Mouse (Mus musculus) forebrain, embryonic 16.5 days (tissue): Measurements from ENCODE around the gene Samd14. TPM values are rescaled to one million over a fixed set of nuclear protein-coding genes. Genes with fewer than 3 reads are reported as not detected.

ENCODE experiments used
- ATAC-seq: fragments of 200-750 bp; cut with Nextera tagmentation; 2 replicates; pipeline ENCODE4 v1.8.0; 2017; ENCODE audit warnings: mild to moderate bottlenecking, moderate library complexity
- H3K27ac ChIP-seq: fragments of 300-500 bp; sonication (generic); 2 replicates; pipeline ENCODE4 v1.5.1; 2014; ENCODE audit warnings: low read length, control low read depth
- H3K27me3 ChIP-seq: fragments of 300-500 bp; sonication (generic); replicated peaks from 2 replicates; pipeline ENCODE4 v1.6.1; 2014; ENCODE audit warnings: low read length; ENCODE audit not compliant: control insufficient read depth, insufficient read depth
- H3K36me3 ChIP-seq: fragments of 300-500 bp; sonication (generic); 2 replicates; pipeline ENCODE4 v1.6.1; 2014; ENCODE audit not compliant: control insufficient read depth, insufficient read depth
- H3K4me1 ChIP-seq: fragments of 300-500 bp; sonication (generic); replicated peaks from 2 replicates; pipeline ENCODE4 v1.6.1; 2014; ENCODE audit warnings: low read length; ENCODE audit not compliant: control insufficient read depth, insufficient read depth
- H3K4me2 ChIP-seq: fragments of 300-500 bp; sonication (generic); 2 replicates; pipeline ENCODE4 v1.6.1; 2014; ENCODE audit warnings: mild to moderate bottlenecking, low read length, control low read depth
- H3K4me3 ChIP-seq: fragments of 300-500 bp; sonication (generic); replicated peaks from 2 replicates; pipeline ENCODE4 v1.5.1; 2014; ENCODE audit warnings: mild to moderate bottlenecking, low read length, control low read depth
- H3K9ac ChIP-seq: fragments of 300-500 bp; sonication (generic); replicated peaks from 2 replicates; pipeline ENCODE4 v1.6.1; 2014; ENCODE audit warnings: low read depth, low read length, control low read depth
- H3K9me3 ChIP-seq: fragments of 300-500 bp; sonication (generic); 2 replicates; pipeline ENCODE4 v1.6.1; 2016; ENCODE audit warnings: low read length; ENCODE audit not compliant: control insufficient read depth
- WGBS: fragments of 180-500 bp; shearing (Covaris S2); extraction: QIAGEN DNeasy Blood & Tissue Kit; methylation state at CpG from one replicate; pipeline ENCODE4 v1.1.7; 2014; 5-methylcytosine and 5-hydroxymethylcytosine counted together
- polyA plus RNA-seq: library from polyadenylated mRNA; unstranded; fragments of >200 nt; fragmentation: Nextera tagmentation; extraction: Ambion mirVana; gene quantifications from 2 replicates; pipeline ENCODE4 v1.2.1, GENCODE M21; 2015

Gene Samd14
- polyA plus RNA-seq, 1 experiment from 2014 or later: 134 TPM

DNA sequence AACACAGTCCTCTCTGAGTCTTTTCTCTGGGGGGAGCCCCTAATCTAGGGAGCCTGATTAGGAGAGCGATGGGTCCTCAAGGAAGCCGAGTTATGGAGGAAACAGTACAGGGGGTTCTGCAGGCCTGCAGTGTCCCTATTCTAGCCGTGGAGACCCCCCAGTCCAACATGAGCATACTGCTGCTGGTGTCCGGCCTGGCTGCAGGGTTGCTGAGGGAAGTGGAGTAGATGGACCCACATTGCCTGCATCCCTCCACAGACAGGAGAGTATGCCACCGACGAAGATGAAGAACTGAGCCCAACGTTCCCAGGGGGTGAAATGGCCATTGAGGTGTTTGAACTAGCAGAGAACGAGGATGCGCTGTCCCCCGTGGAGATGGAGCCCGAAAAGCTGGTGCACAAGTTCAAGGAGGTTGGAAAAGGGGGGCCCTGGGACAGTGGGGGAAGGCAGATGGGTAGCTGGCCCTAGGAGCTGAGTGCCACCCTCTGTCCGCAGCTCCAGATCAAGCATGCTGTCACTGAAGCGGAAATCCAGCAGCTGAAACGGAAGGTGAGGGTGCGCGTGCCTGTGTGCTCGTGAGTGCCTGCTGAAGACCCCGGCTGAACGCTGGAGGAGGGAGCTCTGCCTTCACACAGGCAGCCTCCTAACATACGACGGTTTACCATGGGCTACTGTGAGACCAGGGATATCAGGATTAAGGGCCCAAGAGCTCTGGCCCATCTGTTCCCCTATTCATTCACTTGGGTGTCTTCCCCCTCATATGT lies 7.9 kb upstream of the Samd14 start:
- Histone ChIP-seq H3K4me1 (peaks cover 37% of the 10 kb centered on the region), H3K27ac (no peak overlapping the region), H3K4me2 (no peak overlapping the region), H3K4me3 (no peak overlapping the region), H3K9ac (no peak overlapping the region), H3K9me3 (no peaks in the 10 kb centered on the region), H3K27me3 (no peaks in the 10 kb centered on the region), H3K36me3 (peaks cover 30% of the 10 kb centered on the region)
- WGBS: 86% methylated on average over 21 of the region's 21 CpGs
- ATAC-seq: no peak

DNA sequence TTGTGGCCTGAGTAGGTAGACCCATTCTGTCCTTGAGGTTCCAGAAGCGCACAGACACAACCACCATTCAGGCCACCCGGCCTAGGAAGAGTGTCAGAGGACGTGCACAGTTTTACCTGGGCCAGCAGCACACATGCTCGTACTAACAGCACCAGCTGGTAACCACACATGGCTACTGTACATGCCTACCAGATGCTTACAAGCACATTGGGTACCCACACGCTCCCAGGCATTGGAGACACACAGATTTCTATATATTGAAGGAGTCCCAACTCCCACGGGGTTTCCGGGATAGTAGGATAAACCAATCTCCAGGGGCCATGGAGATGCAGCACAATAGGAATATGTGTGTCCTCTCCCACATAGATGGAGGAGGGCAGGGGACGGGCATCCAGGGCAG lies 7.0 kb upstream of the Samd14 start:
- WGBS: 90% methylated on average over 8 of the region's 8 CpGs
- ATAC-seq: no peak
- Histone ChIP-seq H3K4me2 (no peak overlapping the region), H3K4me1 (peaks cover 41% of the 10 kb centered on the region), H3K9ac (no peak overlapping the region), H3K36me3 (peaks cover 25% of the 10 kb centered on the region), H3K27ac (no peak overlapping the region), H3K27me3 (no peaks in the 10 kb centered on the region), H3K9me3 (no peaks in the 10 kb centered on the region), H3K4me3 (no peak overlapping the region)

DNA sequence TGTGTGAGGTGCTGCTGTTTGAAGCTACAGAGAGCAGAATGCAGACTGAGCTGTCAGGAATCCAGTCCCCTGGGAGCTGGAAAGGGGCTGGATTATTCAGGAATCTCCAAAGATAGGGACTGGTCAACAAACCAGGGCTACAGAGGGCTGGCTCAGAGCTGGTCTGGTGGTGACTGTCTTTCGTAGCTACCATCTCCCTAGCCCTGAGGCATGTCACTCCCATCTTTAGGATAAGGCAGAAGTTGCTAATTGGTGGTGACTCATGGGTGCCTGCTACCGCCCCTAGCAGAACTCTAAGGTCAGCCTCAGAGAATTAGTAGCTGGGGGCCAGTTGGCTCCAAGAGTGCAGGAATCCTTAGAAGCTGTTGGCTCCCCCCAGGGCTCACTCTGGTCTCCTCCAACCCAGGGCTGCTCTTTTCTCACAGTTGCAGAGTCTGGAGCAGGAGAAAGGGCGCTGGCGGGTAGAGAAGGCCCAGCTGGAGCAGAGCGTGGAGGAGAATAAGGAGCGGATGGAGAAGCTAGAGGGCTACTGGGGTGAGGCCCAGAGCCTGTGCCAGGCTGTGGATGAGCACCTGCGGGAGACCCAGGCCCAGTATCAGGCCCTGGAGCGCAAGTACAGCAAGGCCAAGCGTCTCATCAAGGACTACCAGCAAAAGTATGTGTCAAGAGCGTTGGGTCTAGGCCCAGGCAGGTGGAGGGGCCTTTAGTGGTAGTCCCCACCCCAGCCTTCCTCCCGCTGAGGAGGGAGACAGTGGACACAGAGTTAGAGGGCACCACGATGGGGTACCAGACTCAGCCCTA lies 5.3 kb upstream of the Samd14 start:
- H3K36me3 ChIP-seq: peaks cover 23% of the 10 kb centered on the region
- H3K4me3 ChIP-seq: no peak overlapping the region
- H3K27me3 ChIP-seq: no peaks in the 10 kb centered on the region
- no peaks in the 10 kb centered on the region for H3K9me3 ChIP-seq
- WGBS: 84% methylated on average over 12 of the region's 12 CpGs
- no peak for ATAC-seq
- peaks cover 45% of the 10 kb centered on the region for H3K4me1 ChIP-seq
- H3K27ac ChIP-seq: peak overlapping the region; percentile 17; the same call in 1 of the 2 replicates
- H3K9ac ChIP-seq: no peak overlapping the region
- H3K4me2 ChIP-seq: no peak overlapping the region

DNA sequence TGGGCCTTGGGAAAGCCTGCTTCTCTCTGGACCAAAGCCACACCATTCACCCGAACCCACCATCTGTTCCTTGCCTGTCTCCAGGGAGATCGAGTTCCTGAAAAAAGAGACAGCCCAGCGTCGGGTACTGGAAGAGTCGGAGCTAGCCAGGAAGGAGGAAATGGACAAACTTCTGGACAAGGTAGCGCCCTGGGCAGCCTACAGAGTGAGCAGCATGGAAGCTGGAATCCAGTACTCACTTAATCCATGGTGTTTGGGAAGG lies 4.8 kb upstream of the Samd14 start:
- no peak for ATAC-seq
- H3K36me3 ChIP-seq: peaks cover 23% of the 10 kb centered on the region
- H3K4me2 ChIP-seq: no peak overlapping the region
- H3K9me3 ChIP-seq: no peaks in the 10 kb centered on the region
- peaks cover 45% of the 10 kb centered on the region for H3K4me1 ChIP-seq
- no peak overlapping the region for H3K9ac ChIP-seq
- H3K27me3 ChIP-seq: no peaks in the 10 kb centered on the region
- WGBS: 40% methylated on average over 6 of the region's 6 CpGs
- peak overlapping the region; percentile 17 for H3K27ac ChIP-seq
- H3K4me3 ChIP-seq: no peak overlapping the region

DNA sequence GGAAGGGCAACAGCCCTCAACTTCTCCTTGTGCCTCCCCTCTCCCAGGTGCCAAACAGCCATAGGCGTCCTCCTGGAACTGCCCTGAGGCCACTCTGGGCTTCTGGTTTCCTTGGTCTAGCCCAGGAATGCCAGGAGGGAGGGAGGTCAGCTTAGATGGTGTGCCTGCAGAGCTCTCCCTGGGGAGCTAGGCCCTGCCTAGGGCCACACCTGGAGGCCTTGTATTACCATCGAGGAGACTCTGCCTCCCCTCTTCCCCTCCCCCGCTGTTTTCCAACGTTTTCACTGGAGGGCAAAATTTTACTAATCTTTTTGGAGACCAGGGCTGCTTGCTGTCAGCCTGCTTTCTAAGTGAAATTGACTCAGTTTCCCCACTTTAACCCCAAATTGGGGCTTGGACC lies 3.6 kb upstream of the Samd14 start:
- Histone ChIP-seq H3K4me2 (peak overlapping the region; percentile 74), H3K4me3 (peak overlapping the region; percentile 44; the same call in 1 of the 2 replicates), H3K9ac (peak overlapping the region; percentile 52; the same call in 1 of the 2 replicates), H3K4me1 (peaks cover 41% of the 10 kb centered on the region), H3K9me3 (no peaks in the 10 kb centered on the region), H3K27ac (peak overlapping the region; percentile 69), H3K27me3 (no peaks in the 10 kb centered on the region), H3K36me3 (peaks cover 18% of the 10 kb centered on the region)
- no peak for ATAC-seq
- 30% methylated on average over 4 of the region's 4 CpGs for WGBS

DNA sequence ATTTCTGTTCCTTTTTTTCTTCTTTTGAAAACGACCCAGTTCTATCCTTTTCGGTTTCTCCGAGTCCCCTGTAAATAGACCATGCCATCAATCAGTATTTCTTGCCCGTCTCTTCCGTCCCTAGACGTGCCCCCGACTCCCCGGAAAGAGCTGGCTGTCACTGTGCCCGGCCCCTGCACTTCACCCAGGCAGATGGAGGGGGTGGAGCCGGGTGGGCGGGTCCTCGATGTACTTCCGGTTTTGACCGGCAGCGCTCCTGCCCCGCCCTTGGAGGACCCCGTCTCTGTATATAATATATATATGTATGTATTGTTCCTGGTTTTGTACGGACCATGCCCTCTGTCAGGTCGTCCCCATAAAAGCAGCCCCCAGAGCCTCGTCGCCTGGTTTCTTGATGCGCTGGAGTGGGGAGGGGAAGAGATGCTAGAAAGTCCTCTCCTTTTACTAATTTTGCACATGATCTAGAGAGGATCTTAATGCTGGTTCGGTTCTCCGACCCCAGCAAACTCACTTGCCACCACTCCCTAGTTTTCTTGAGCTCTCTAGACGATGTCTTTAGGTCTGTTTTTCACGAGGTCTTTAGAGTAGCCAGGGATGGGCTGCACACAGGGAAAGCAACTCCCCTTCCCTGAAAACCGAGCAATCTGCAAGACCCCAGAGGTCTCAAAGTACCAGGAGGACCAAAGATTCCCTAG lies 3.0 kb upstream of the Samd14 start:
- H3K27ac ChIP-seq: peak overlapping the region; percentile 69
- 2% methylated on average over 27 of the region's 27 CpGs for WGBS
- H3K9ac ChIP-seq: peak overlapping the region; percentile 52
- no peaks in the 10 kb centered on the region for H3K9me3 ChIP-seq
- ATAC-seq: peak; percentile 50
- no peaks in the 10 kb centered on the region for H3K27me3 ChIP-seq
- peaks cover 14% of the 10 kb centered on the region for H3K36me3 ChIP-seq
- peak overlapping the region; percentile 44 for H3K4me3 ChIP-seq
- peaks cover 44% of the 10 kb centered on the region for H3K4me1 ChIP-seq
- peak overlapping the region; percentile 74 for H3K4me2 ChIP-seq

DNA sequence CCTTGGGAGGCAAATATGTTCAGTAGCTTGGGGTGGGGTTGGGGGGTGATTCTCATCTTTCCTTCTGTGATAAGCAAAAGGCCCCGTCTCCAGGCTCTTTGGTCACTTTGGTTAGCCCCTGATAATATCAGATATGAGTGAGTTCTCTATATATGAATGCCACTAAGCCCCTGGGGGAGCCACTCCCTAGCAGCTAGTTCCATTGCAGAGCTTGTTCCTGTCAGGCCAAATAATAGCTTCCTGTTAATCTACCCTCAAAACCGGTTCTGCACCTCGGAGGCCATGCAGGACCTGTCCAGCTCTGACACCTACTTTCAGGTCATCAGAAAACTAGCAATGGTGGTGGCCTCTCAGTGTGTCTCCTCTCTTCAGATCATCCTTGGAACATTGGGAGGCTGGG lies 2.3 kb upstream of the Samd14 start:
- Histone ChIP-seq H3K9me3 (no peaks in the 10 kb centered on the region), H3K4me1 (peaks cover 51% of the 10 kb centered on the region), H3K27me3 (no peaks in the 10 kb centered on the region), H3K9ac (no peak overlapping the region), H3K27ac (peak overlapping the region; percentile 69), H3K4me3 (no peak overlapping the region), H3K4me2 (no peak overlapping the region), H3K36me3 (peaks cover 7% of the 10 kb centered on the region)
- ATAC-seq: no peak
- WGBS: 82% methylated on average over 3 of the region's 3 CpGs

DNA sequence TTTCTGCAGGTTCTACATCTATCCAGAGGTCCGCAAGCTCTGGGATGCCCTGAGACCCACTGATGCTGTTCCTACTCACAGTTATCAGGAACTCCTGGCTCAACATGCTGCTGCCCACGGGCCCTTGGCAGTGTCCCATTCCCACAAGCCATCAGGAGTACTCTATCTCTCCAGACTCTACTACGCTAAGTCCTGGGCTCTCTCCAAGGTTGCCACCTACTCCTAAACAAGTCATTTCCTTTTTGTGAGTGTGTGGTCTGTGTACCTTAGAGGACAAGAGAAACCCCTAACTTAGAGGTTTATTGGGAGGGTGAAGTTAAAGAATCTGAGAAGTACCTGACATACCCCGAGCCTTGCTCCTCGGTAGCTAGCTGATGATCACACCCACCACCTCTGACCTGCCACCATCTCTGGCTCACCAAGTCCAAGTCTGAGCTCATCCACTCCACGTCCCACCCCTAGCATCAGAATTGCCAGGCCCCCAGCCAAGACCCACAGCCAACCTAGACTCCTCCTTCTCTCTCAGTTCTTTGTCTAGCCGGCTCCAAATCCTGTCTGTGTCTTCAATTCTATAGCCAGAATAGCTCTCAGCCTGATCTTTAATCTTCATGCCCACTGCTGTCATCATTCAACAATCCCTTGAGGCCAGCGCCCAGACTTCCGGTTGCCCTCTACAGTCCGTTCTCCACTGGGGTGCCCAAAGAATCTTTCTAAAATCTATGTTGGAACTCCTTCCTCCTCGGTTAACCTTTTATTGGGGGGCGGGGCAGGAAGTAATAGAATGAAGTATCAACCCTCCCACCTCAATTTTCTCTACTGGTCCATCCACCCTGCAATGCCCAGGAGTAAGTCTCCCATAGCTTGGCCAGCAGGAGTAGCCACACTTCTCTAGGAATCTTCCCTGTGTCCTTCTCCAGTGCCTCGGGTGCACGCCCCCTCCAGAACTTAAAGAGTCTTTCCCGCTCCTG lies 734 bp upstream of the Samd14 start:
- Histone ChIP-seq H3K36me3 (peaks cover 4% of the 10 kb centered on the region), H3K27ac (peak overlapping the region; percentile 91), H3K4me3 (peak overlapping the region; percentile 97), H3K9ac (peak overlapping the region; percentile 99), H3K9me3 (no peaks in the 10 kb centered on the region), H3K27me3 (no peaks in the 10 kb centered on the region), H3K4me1 (peaks cover 63% of the 10 kb centered on the region), H3K4me2 (peak overlapping the region; percentile 61)
- ATAC-seq: peak; percentile 1; the same call in 1 of the 2 replicates
- WGBS: 30% methylated on average over 15 of the region's 15 CpGs
